Mouse (Mus musculus) frontal cortex, postnatal 14 days (tissue): ENCODE data around the gene Tubd1.

Source experiments
- DNase-seq, 2 experiments: peaks; one replicate each; pipeline ENCODE4 v3.0.0; 2022; ENCODE audit warnings: low spot score in 2 of 2

Gene Tubd1

DNA sequence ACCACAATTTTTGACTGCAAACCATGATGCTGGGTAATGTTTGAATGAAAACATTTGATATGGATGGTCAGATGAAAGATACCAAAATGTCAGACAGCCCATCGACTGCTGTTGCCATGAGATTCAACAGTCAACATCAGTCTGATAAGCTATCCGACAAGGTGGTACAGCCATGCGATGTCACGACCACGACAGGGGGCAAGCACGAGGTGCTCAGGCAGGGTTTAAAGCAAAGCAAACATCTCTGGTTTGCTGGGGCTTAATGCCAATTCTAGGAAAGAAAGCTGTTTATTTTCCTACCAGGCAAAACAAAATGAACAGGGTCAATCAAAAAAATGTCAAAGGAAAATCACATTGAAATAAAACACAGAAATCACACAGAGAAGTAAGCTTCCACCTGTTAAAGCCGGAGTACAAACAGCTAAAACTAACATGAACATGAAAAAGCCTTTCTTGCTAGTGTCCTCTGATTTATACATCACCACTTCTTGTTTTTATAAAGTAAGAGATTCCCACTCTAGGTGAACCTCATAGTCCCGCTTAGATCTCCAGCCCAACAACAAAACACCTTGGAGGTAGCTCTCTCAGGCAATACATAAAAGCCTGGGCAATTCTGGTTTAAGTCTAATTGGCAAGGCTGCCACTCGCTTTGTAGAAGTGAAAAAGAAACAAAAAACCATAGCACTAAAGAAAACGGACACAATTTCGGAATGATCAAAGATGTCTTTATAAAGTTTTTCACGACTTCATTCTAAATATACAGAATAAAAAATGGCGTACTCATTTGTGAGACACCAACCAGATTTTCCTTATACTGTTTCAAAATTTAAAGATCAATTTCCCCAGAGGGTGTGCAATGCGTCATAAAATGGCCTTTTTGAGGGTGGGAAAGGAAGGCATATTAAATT is 39.5 kb downstream of the Tubd1 start:
- no peak for DNase-seq

GRCm38 (mm10) chr11:86584898-86585597 is 40.3 kb downstream of the Tubd1 start:
- DNase-seq = no peak

- DNase-seq = no peak
Measured at GRCm38 (mm10) chr11:86585598-86585984, 40.8 kb downstream of the Tubd1 start.

DNA sequence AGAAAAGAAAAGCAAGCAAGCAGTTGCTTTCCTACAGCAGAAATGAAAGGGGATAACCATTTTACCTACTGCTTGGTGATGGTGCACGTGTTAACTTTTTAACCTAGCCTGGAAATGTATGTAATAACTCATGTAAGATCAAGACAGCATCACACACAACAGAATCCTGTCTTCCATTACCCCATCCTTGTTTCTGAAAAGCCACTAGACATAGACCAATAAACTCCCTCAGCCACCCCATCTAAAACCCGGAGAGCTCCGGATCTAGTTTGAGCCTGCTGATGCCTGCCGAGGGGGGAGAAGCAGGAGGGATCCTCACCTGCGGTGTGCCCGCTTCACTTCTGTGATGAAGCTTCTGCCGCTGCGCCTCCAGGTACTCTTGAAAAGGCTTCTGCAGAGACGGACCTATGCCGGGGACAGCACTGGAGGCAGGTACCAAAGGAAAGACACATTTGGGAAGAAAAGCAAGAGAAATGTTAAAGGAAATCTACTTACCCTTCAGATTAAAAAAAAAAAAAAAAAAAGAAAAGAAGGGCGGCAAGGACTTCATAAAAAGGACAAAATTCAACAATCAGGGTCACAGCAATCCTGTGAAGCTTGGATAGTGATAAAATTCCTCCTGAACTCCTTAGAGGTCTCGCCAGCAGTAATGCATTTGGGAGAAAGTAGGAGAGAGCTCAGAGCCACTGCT is 41.5 kb downstream of the Tubd1 start:
- no peak for DNase-seq

DNA sequence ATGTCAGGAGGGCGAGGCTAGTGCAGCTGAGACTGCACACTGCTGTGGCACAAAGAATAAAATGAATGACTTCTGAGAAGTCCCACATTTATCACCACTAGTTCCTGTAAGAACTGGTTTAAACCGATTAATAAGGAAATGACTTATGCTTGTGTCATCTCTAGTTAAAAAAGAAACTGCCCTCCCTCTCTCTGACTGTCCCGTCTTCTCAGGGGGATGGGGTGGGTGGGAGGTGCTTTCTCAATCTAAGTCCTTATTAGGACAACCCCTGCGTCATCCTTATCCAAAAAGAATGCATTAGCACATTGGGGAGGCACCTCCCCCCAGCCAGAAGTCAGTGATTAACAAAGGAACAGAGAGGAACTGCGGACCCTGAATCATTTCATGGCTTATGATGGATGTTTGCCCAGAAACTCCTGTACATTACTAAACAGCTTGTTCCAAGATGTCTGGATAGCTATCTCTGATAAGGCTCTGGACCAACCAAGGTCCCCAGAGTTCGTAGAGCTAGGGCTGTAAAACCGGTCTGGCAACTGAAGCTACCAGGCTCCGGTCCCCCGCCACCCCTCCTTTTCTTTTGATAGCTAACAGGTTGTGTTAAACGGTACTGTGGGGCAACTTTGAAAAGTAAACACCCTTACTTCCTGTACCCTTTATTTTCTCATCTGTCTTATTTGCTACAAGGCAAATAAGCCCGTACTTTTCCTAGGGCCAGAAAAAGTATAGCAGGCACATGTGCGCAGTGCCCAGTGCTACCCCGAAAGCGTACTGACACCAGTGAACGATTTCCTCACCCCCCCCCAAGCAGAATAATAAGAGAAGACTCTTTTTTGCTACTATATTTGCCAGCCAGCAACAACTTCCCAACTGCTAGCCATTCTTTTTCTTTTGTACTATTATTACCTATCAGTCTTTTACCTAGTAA is 42.3 kb downstream of the Tubd1 start:
- DNase-seq = no peak

DNA sequence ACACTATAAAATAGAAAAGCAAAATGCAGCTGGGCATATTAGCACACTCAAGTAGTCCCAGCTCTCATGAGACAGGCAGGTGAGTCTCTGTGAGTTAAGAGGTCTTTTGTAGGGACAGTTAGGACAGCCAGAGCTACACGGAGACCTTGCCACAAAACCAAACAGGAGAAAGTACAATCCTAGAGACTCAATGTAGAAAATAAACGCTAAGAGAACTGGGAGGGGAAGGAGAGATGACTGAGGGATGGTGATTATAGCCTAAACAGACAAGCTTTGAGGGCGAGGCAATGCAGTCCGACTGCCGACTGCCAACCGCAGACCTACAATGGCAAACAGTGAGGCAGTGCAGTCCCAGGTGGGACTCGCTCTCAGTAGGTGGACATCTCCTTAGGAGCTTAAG is 43.0 kb downstream of the Tubd1 start:
- no peak for DNase-seq

- DNase-seq = no peak
Measured at GRCm38 (mm10) chr11:86588583-86589298, 44.0 kb downstream of the Tubd1 start.

GRCm38 (mm10) chr11:86590066-86590465 is 45.3 kb downstream of the Tubd1 start:
- no peak for DNase-seq

- DNase-seq = no peak
Measured at GRCm38 (mm10) chr11:86590579-86590978, 45.8 kb downstream of the Tubd1 start.

DNA sequence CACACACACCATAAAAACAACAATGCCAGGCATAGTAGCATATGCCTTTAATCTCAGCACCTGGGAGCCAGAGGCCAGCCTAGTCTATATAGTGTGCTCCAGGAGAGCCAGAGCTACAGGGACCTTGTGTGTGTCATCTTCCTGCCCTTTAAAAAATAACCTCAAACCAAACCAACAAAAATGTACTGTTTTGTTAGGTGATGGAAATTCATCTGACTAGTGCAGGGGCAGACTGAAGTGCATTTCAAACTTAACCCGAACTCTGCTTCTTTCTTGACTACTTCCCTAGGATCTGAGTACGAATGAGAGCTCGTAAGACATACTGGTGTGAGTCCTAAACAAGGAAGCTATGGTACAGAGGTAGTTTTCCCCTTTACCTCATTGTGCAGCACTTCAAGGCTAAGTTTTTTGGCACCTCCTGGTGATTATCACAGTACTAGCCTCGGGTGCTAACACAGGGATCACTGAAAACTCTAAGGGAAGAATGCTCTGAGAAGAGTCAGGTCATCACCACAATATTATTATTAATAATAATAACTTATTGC is 46.6 kb downstream of the Tubd1 start:
- no peak for DNase-seq

DNA sequence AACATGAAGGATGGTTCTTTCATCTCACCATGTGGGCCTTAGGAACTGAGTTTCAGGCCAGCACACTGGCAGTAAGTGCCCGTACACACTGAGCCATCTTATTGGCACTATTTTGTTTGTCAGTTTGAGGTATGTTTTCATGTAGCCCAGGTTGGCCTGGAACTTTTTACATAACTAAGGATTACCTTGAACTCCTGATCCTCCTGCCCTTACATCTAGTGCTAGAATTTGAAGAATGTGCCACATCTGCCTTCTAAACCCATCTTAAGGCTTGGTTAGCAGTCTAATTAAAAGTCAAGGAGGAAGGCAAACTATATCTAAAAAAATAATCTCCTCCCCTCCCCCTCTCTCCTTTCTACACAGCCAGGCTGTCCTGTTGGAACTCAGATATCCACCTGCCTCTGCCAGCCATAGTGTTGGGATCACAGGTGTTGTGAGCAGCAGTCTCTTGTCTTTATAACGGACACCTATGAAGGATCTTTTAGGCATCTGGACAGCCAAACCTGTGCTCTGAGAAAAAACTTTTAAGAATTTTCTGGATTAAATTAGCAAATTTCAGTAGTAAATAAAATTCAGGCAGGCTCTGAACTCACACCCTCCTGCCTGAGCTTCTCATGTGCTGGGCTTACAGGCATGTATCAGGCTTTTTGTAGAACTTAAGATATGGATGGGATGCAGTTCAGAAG is 47.3 kb downstream of the Tubd1 start:
- no peak for DNase-seq

GRCm38 (mm10) chr11:86592993-86593392 is 48.2 kb downstream of the Tubd1 start:
- no peak for DNase-seq

- no peak for DNase-seq
Measured at GRCm38 (mm10) chr11:86593443-86593842, 48.7 kb downstream of the Tubd1 start.

DNA sequence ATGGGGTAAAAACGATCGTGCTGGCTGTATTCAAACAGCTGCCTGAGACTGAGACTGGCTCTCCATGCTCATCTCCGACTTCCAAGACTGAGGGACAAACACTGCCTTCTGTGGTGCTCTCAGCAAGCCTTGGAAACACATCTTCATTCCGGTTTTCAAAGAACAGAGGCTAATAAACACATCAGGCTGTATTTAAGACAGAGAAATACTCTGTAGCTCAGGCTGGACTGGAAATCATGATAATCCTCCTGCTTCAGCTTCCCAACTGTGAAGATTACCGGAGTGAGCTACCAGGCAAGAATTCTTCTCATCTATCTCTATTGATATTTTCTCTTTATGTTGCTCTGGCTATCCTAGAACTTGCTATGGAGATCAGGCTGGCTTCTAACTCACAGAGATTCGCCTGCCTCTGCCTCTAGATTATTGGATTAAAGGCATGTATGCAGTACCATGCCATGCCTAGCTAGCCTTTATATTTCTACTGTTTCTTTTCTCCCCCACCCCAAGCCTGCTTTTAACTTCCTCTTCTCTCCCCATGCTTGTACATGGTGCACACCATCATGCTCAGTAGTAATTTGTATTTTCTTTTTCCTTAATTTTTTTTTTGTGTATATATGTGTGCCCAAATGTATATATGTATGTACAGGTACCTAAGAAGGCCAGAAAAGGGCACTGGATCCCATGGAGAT is 49.5 kb downstream of the Tubd1 start:
- DNase-seq = no peak

- no peak for DNase-seq
Measured at GRCm38 (mm10) chr11:86595366-86595765, 50.6 kb downstream of the Tubd1 start.

DNA sequence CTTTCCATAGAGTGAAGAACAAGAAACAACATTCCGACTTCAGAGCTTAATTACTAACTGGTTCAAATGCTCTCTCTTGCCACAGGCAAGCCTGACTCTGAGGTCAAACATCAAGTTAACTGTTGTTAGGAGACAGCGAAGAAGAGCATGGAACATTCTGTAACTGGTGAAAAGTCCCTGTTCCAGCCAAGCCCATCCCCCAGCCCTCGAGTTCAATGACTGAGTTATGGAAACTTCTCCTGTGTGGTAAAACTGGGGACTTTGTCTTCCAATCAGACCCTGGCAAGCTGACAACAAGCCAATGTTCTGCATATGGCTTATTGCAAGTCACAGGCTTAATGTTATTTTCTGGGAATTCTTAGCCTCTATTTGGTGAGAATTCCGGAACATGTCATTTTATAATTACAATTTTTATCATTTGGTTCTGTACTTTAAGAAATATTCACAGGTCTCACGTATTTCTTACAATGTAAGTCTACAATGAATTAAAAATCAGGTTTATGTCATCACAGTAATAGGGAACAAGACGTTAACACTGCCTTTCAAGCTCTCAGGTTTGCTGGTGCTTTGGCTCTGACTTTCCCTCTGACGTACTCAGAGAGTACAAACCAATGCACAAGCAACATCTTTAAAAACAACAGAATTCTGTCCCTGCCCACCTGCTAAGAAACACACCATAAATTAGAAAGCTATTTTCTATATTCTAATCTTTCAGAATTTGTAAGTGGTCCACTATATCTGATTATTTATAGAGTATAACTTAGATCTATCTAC is 51.6 kb downstream of the Tubd1 start:
- DNase-seq = no peak

DNA sequence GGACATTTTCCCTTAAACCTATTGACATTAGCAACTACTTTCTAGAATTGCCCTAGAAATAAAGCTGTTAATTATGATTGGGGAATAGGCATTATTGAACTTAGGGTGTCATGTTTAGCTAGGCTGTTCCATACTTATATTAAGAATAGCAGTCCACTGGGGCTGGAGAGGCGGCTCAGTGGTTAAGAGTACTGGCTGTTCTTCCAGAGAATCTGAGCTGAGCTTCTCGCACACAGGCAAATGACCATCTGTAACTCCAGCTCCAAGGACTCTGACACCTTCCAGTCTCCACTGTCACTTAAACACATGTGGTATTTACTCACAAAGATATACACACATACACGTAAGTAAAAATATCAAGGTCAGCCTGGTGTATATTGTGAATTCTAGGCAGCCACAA is 52.2 kb downstream of the Tubd1 start:
- no peak for DNase-seq

GRCm38 (mm10) chr11:86598154-86598553 is 53.4 kb downstream of the Tubd1 start:
- no peak for DNase-seq

GRCm38 (mm10) chr11:86598572-86598971 is 53.8 kb downstream of the Tubd1 start:
- DNase-seq = no peak
